22 mouse cellular contexts compared by ENCODE assay signal in genomic region chr3:89757851-89758250, GRCm38 (mm10). TPM values are rescaled to one million over a fixed set of nuclear protein-coding genes. Genes with fewer than 3 reads are reported as not detected.
DNase-seq lines count a peak whose midpoint lies in the region; ATAC-seq lines count a peak whose summit lies in the region.
"Had no signal": no experiment of that assay in that cellular context is flagged by ENCODE, and none has a peak within 500 bp of the region (broad histone marks: within the 10 kb centered on the region; RNA-seq: fewer than 3 reads in every experiment).

No protein-coding gene starts in this region.

- peak; percentile 58 for DNase-seq in cerebellum, adult 11-12 months
- no peak for DNase-seq in cerebellum, postnatal 4 days (ENCODE audit: low spot score in 2 of 2)
- peak; percentile 68 for DNase-seq in cerebellum, adult 9-10 months
- DNase-seq in layer of hippocampus, postnatal 25 days (ENCODE audit: extremely low spot score in 1 of 2, low spot score in 1 of 2), result no peak
- no peak for DNase-seq in ovary, postnatal 14 days (ENCODE audit: low spot score)
- DNase-seq: adrenal gland, postnatal 14 days; forebrain, postnatal 0 days; gastrocnemius, postnatal 14 days; heart, adult 18-20 months; kidney, adult 8-10 months; kidney, postnatal 10 days; lung, postnatal 4 days; right cerebral cortex, postnatal 25 days; thymus, postnatal 14 days had no signal

- no peaks in the 10 kb centered on the region for H3K9me3 ChIP-seq in midbrain, embryonic 13.5 days
- no peaks in the 10 kb centered on the region for H3K9me3 ChIP-seq in midbrain, embryonic 15.5 days
- no peaks in the 10 kb centered on the region for H3K9me3 ChIP-seq in neural tube, embryonic 13.5 days
- H3K9me3 ChIP-seq: heart, embryonic 13.5 days; hindbrain, embryonic 15.5 days; intestine, embryonic 15.5 days had no signal

- H3K27me3 ChIP-seq in midbrain, embryonic 13.5 days, result no peaks in the 10 kb centered on the region
- H3K27me3 ChIP-seq in midbrain, embryonic 15.5 days (replicated peaks), result no peaks in the 10 kb centered on the region
- no peaks in the 10 kb centered on the region for H3K27me3 ChIP-seq in neural tube, embryonic 13.5 days
- H3K27me3 ChIP-seq: hindbrain, embryonic 15.5 days; intestine, embryonic 15.5 days had no signal

- H3K4me3 ChIP-seq in midbrain, embryonic 13.5 days (replicated peaks), result no peak overlapping the region
- H3K4me3 ChIP-seq in midbrain, embryonic 15.5 days, result no peak overlapping the region
- no peak overlapping the region for H3K4me3 ChIP-seq in neural tube, embryonic 13.5 days
- H3K4me3 ChIP-seq: heart, embryonic 13.5 days; hindbrain, embryonic 15.5 days; intestine, embryonic 15.5 days; myocyte had no signal

- H3K4me2 ChIP-seq in midbrain, embryonic 13.5 days (replicated peaks), result peak overlapping the region; percentile 54
- no peak overlapping the region for H3K4me2 ChIP-seq in midbrain, embryonic 15.5 days
- H3K4me2 ChIP-seq in neural tube, embryonic 13.5 days, result peak overlapping the region; percentile 52
- H3K4me2 ChIP-seq: heart, embryonic 13.5 days; hindbrain, embryonic 15.5 days; intestine, embryonic 15.5 days had no signal

- H3K9ac ChIP-seq in midbrain, embryonic 13.5 days (replicated peaks), result 0 out of 2 replicates have a peak overlapping the region, but pooled peaks have one; percentile 23
- no peak overlapping the region for H3K9ac ChIP-seq in midbrain, embryonic 15.5 days
- H3K9ac ChIP-seq in neural tube, embryonic 13.5 days, result no peak overlapping the region
- H3K9ac ChIP-seq: forebrain, postnatal 0 days; heart, embryonic 13.5 days; hindbrain, embryonic 15.5 days; intestine, embryonic 15.5 days had no signal

- H3K36me3 ChIP-seq in midbrain, embryonic 13.5 days, result peaks cover 85% of the 10 kb centered on the region
- H3K36me3 ChIP-seq in midbrain, embryonic 15.5 days (replicated peaks), result peaks cover 25% of the 10 kb centered on the region; the same call in 1 of the 2 replicates
- H3K36me3 ChIP-seq in neural tube, embryonic 13.5 days, result peaks cover 82% of the 10 kb centered on the region
- H3K36me3 ChIP-seq: heart, embryonic 13.5 days; intestine, embryonic 15.5 days had no signal

- WGBS in midbrain, embryonic 13.5 days, result 81% methylated on average over 2 of the region's 2 CpGs
- 85% methylated on average over 2 of the region's 2 CpGs for WGBS in midbrain, embryonic 15.5 days
- 88% methylated on average over 2 of the region's 2 CpGs for WGBS in neural tube, embryonic 13.5 days

- peaks cover 56% of the 10 kb centered on the region for H3K4me1 ChIP-seq in midbrain, embryonic 13.5 days (replicated peaks)
- peaks cover 39% of the 10 kb centered on the region for H3K4me1 ChIP-seq in midbrain, embryonic 15.5 days
- H3K4me1 ChIP-seq in neural tube, embryonic 13.5 days (replicated peaks), result peaks cover 52% of the 10 kb centered on the region
- H3K4me1 ChIP-seq: heart, embryonic 13.5 days; intestine, embryonic 15.5 days had no signal

- no peak for ATAC-seq in midbrain, embryonic 13.5 days
- no peak for ATAC-seq in midbrain, embryonic 15.5 days (replicated peaks)
- ATAC-seq in neural tube, embryonic 13.5 days (ENCODE audit: low read depth), result no peak
- ATAC-seq: forebrain, postnatal 0 days; intestine, embryonic 15.5 days; midbrain, embryonic 16.5 days had no signal

- H3K27ac ChIP-seq in midbrain, embryonic 13.5 days, result no peak overlapping the region
- no peak overlapping the region for H3K27ac ChIP-seq in midbrain, embryonic 15.5 days
- H3K27ac ChIP-seq in neural tube, embryonic 13.5 days (replicated peaks), result no peak overlapping the region
- H3K27ac ChIP-seq: heart, embryonic 13.5 days; hindbrain, embryonic 15.5 days; intestine, embryonic 15.5 days had no signal

RNA-seq across cellular contexts. Expression of gene Chrnb2, which starts 6.6 kb away (rescaled TPM):
- polyA plus RNA-seq in midbrain, embryonic 13.5 days (2015; fragmentation: Nextera tagmentation; extraction: Ambion mirVana), result 31.8 and 32.3 TPM in 2 replicates
- 31.6 and 33.4 TPM in 2 replicates for polyA plus RNA-seq in midbrain, embryonic 15.5 days (2015; fragmentation: Nextera tagmentation; extraction: Ambion mirVana)
- polyA plus RNA-seq in neural tube, embryonic 13.5 days (2015; fragmentation: Nextera tagmentation; extraction: Ambion mirVana), result 27.0 and 27.4 TPM in 2 replicates
- 10 to 100 TPM; 28.2 to 30.5 TPM for total RNA-seq in layer of hippocampus, postnatal 25 days (2021)

RNA-seq across cellular contexts. Expression of gene Ube2q1, which starts 15.6 kb away (rescaled TPM):
- 13.4 and 15.8 TPM in 2 replicates for polyA plus RNA-seq in midbrain, embryonic 13.5 days (2015; fragmentation: Nextera tagmentation; extraction: Ambion mirVana)
- 13.4 and 13.8 TPM in 2 replicates for polyA plus RNA-seq in midbrain, embryonic 15.5 days (2015; fragmentation: Nextera tagmentation; extraction: Ambion mirVana)
- 14.3 and 15.2 TPM in 2 replicates for polyA plus RNA-seq in neural tube, embryonic 13.5 days (2015; fragmentation: Nextera tagmentation; extraction: Ambion mirVana)
- total RNA-seq in layer of hippocampus, postnatal 25 days (2021), result 10 to 100 TPM; 92.7 to 95.9 TPM

RNA-seq across cellular contexts. Expression of gene Adar, which starts 43.0 kb away (rescaled TPM):
- polyA plus RNA-seq in midbrain, embryonic 13.5 days (2015; fragmentation: Nextera tagmentation; extraction: Ambion mirVana), result 22.1 and 23.2 TPM in 2 replicates
- polyA plus RNA-seq in midbrain, embryonic 15.5 days (2015; fragmentation: Nextera tagmentation; extraction: Ambion mirVana), result 33.3 and 33.4 TPM in 2 replicates
- polyA plus RNA-seq in neural tube, embryonic 13.5 days (2015; fragmentation: Nextera tagmentation; extraction: Ambion mirVana), result 18.4 and 20.2 TPM in 2 replicates
- 100 to 1,000 TPM; 104 to 112 TPM for total RNA-seq in layer of hippocampus, postnatal 25 days (2021)

Comparison
In these comparisons a context has a peak if more than half of its experiments do, and no peak if none do; other contexts are left out.
1. DNase-seq: peak in cerebellum, adult 11-12 months (single experiment) and cerebellum, adult 9-10 months (single experiment); none in cerebellum, postnatal 4 days (0 of 2), layer of hippocampus, postnatal 25 days (0 of 2) and ovary, postnatal 14 days (single experiment).